Mouse (Mus musculus) small intestine, adult 2 months (tissue): ENCODE data around the gene Ttc34.

Experiments
- CTCF ChIP-seq: fragments of 200-500 bp; IDR thresholded peaks from 2 replicates; pipeline ENCODE4 v1.5.1; 2012; ENCODE audit warnings: low read depth, mild to moderate bottlenecking, control low read depth, inconsistent platforms, low read length, moderate library complexity, mixed read lengths; ENCODE audit not compliant: insufficient replicate concordance, insufficient read length; ENCODE audit errors: extremely low read depth
- POLR2A ChIP-seq: fragments of 200-500 bp; IDR thresholded peaks from 2 replicates; pipeline ENCODE4 v1.6.1; 2012; ENCODE audit warnings: low read depth, mild to moderate bottlenecking, control low read depth, inconsistent platforms, low read length, moderate library complexity

- TF ChIP-seq POLR2A (no peak), CTCF (no peak)
Measured at GRCm38 (mm10) chr4:154831915-154832573, 5.2 kb upstream of the Ttc34 start.
